In the genomic region with DNA sequence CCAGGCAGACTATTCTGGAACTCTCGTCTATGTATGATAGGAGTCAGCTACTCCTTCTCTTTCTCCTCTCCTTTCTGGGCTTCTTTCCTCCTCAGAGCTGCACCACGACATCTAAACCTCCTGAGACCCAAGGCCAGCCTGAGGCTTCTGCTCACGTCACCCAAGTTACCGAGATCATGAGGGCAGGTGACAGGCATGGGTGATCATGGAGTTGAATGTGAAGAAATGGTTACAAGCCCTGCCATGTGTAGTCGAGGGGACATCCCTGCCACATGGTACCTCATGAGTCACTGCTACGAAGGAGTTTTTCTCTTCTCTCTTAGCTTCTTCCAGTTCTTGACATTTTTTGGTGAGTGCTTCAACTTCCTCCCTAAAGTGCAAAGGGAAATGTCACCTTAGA, we compare ENCODE assay signal across 20 mouse cellular contexts. TPM values are rescaled to one million over a fixed set of nuclear protein-coding genes. Genes with fewer than 3 reads are reported as not detected.
DNase-seq lines count a peak whose midpoint lies in the region; TF ChIP-seq lines count a peak whose summit lies in the region.
"Had no signal": no experiment of that assay in that cellular context is flagged by ENCODE, and none has a peak within 500 bp of the region (broad histone marks: within the 10 kb centered on the region; RNA-seq: fewer than 3 reads in every experiment).

No protein-coding gene starts in this region.

- no peak for TF ChIP-seq EP300 in CH12.LX (IDR thresholded peaks at IDR 0.05; ENCODE audit: low read length)

- peaks cover 0 to 36% of the 10 kb centered on the region in 2 experiments; a peak in 2 of 4 replicates for H3K4me1 ChIP-seq in CH12.LX (ENCODE audit: control insufficient read depth in 1 of 2, insufficient read depth in 2 of 2)
- H3K4me1 ChIP-seq: embryonic facial prominence, embryonic 13.5 days; embryonic facial prominence, embryonic 15.5 days; forebrain, embryonic 10.5 days; forebrain, embryonic 12.5 days had no signal

- TF ChIP-seq RAD21 in CH12.LX (IDR thresholded peaks at IDR 0.05; ENCODE audit: low read depth, low read length), result no peak

- no peak overlapping the region for H3K4me2 ChIP-seq in CH12.LX (ENCODE audit: insufficient read depth, low read depth, poor library complexity, severe bottlenecking)
- H3K4me2 ChIP-seq: embryonic facial prominence, embryonic 13.5 days; embryonic facial prominence, embryonic 15.5 days; forebrain, embryonic 12.5 days had no signal

- no peaks in the 10 kb centered on the region for H3K9me3 ChIP-seq in CH12.LX (replicated peaks; ENCODE audit: low read length)
- H3K9me3 ChIP-seq: embryonic facial prominence, embryonic 13.5 days; embryonic facial prominence, embryonic 15.5 days; forebrain, embryonic 10.5 days; forebrain, embryonic 12.5 days had no signal

- peak; percentile 41 to 57 for DNase-seq in B cell, adult 2 months
- peak; percentile 70 for DNase-seq in CH12.LX (ENCODE audit: extremely low read depth)
- DNase-seq in splenic B cell, adult 2 months (ENCODE audit: low read depth, low spot score), result peak; percentile 83
- no peak for DNase-seq in frontal cortex, postnatal 25 days (ENCODE audit: low spot score in 2 of 2)
- no peak for DNase-seq in gastrocnemius, postnatal 4 days (ENCODE audit: low spot score in 2 of 2)
- DNase-seq: adrenal gland, adult 2 months; adrenal gland, postnatal 10 days; adrenal gland, postnatal 25 days; cerebellum, adult 11 months; cerebellum, adult 18-20 months; cerebellum, adult 8-10 months; cerebellum, adult 9-11 months; cerebellum, postnatal 14 days; cerebellum, postnatal 36 days; embryo, embryonic 11 days had no signal

- no peak for TF ChIP-seq POLR2A in CH12.LX (IDR thresholded peaks at IDR 0.05; ENCODE audit: low read depth, low read length)

- H3K27ac ChIP-seq in CH12.LX (ENCODE audit: insufficient read depth, low read depth), result no peak overlapping the region
- H3K27ac ChIP-seq: embryonic facial prominence, embryonic 13.5 days; embryonic facial prominence, embryonic 15.5 days; forebrain, embryonic 10.5 days; forebrain, embryonic 12.5 days had no signal

- no peaks in the 10 kb centered on the region for H3K27me3 ChIP-seq in CH12.LX (replicated peaks)
- no peaks in the 10 kb centered on the region for H3K27me3 ChIP-seq in splenic B cell, adult 2 months (ENCODE audit: control insufficient read depth, insufficient read depth, low read length, poor library complexity, severe bottlenecking)
- H3K27me3 ChIP-seq: embryonic facial prominence, embryonic 13.5 days; embryonic facial prominence, embryonic 15.5 days; forebrain, embryonic 12.5 days had no signal

- no peaks in the 10 kb centered on the region for H3K79me2 ChIP-seq in CH12.LX (replicated peaks; ENCODE audit: control insufficient read depth, extremely low read depth, insufficient read depth, poor library complexity, severe bottlenecking)

- no peak for TF ChIP-seq CTCF in CH12.LX (conservative IDR thresholded peaks at IDR 0.05 in 1 of 2, IDR thresholded peaks at IDR 0.05 in 1 of 2; ENCODE audit: low read depth in 2 of 2, low read length in 2 of 2)

- H3K4me3 ChIP-seq in CH12.LX (replicated peaks in 1 of 3; ENCODE audit: low read depth in 2 of 3, low read length in 2 of 3, poor library complexity in 1 of 3), result no peak overlapping the region
- H3K4me3 ChIP-seq: embryonic facial prominence, embryonic 13.5 days; embryonic facial prominence, embryonic 15.5 days; erythroblast, embryonic 14.5 days; forebrain, embryonic 10.5 days; forebrain, embryonic 12.5 days had no signal

- H3K9ac ChIP-seq in CH12.LX (ENCODE audit: insufficient read depth, low read depth), result no peak overlapping the region
- H3K9ac ChIP-seq: embryonic facial prominence, embryonic 13.5 days; embryonic facial prominence, embryonic 15.5 days; forebrain, embryonic 12.5 days had no signal

- dilution Hi-C loops in CH12.LX (cut with MboI; ENCODE audit: extremely low pct_ligation_motif_present, extremely low pct_unique_long_range_greater_than_20kb, low sequenced_read_pairs), result no loop called here

- in situ Hi-C loops in CH12.LX (cut with MboI; ENCODE audit: low pct_ligation_motif_present, low pct_unique_long_range_greater_than_20kb, low sequenced_read_pairs), result loop anchor here (5.0 kb wide), 1 partner anchor 45 kb away; no protein-coding TSS in a partner anchor

- H3K36me3 ChIP-seq in CH12.LX (replicated peaks in 1 of 2; ENCODE audit: control insufficient read depth in 1 of 2, insufficient read depth in 1 of 2, low read length in 1 of 2), result peaks cover 9 to 57% of the 10 kb centered on the region in 2 experiments
- H3K36me3 ChIP-seq in splenic B cell, adult 2 months (ENCODE audit: control insufficient read depth, insufficient read depth, low read length, poor library complexity, severe bottlenecking), result no peaks in the 10 kb centered on the region; the same call in none of the 2 replicates

TF ChIP-seq in CH12.LX, 34 proteins besides CTCF, POLR2A, EP300 and RAD21:
- no peak for TF ChIP-seq KAT2A (IDR thresholded peaks at IDR 0.05; ENCODE audit: insufficient replicate concordance, low read length)
- TF ChIP-seq ETS1 (conservative IDR thresholded peaks at IDR 0.05; ENCODE audit: low read depth, low read length), result peak; percentile 53
- TF ChIP-seq HCFC1 (IDR thresholded peaks at IDR 0.05; ENCODE audit: low read depth, low read length), result no peak
- no peak for TF ChIP-seq USF1 (IDR thresholded peaks at IDR 0.05; ENCODE audit: low read depth, low read length)
- TF ChIP-seq BHLHE40 (IDR thresholded peaks at IDR 0.05; ENCODE audit: low read depth, low read length), result peak; percentile 57
TF ChIP-seq in CH12.LX: peak in this region for 2.

RNA-seq across cellular contexts. Expression of a gene that starts 25.0 kb away (rescaled TPM):
- 5.3 and 6.3 TPM in 2 replicates for total RNA-seq in CH12.LX (2012; rRNA removed)
- total RNA-seq in CH12.LX (2014; rRNA removed), result 2.2 and 2.9 TPM in 2 replicates
- polyA plus RNA-seq in CH12.LX (2012; ENCODE audit: insufficient read length, low read depth), result 8.5 and 11.2 TPM in 2 replicates
- total RNA-seq in gastrocnemius, postnatal 4 days (2021), result 10 to 100 TPM; 14.5 to 15.0 TPM

RNA-seq across cellular contexts. Expression of a gene that starts 27.7 kb away (rescaled TPM):
- total RNA-seq in CH12.LX (2012; rRNA removed), result 14.5 and 15.0 TPM in 2 replicates
- 9.0 and 9.8 TPM in 2 replicates for total RNA-seq in CH12.LX (2014; rRNA removed)
- polyA plus RNA-seq in CH12.LX (2012; ENCODE audit: insufficient read length, low read depth), result 10.0 and 10.9 TPM in 2 replicates
- total RNA-seq in gastrocnemius, postnatal 4 days (2021), result 10 to 100 TPM; 13.9 to 14.2 TPM

RNA-seq across cellular contexts. Expression of a gene that starts 28.3 kb away (rescaled TPM):
- 1.4 TPM in 2 replicates for total RNA-seq in CH12.LX (2012; rRNA removed)
- total RNA-seq in CH12.LX (2014; rRNA removed), result 0.22 and 0.31 TPM in 2 replicates
- polyA plus RNA-seq in CH12.LX (2012; ENCODE audit: insufficient read length, low read depth), result 5.0 and 6.3 TPM in 2 replicates
- total RNA-seq in gastrocnemius, postnatal 4 days (2021), result 10 to 100 TPM; 66.9 to 68.8 TPM

RNA-seq across cellular contexts. Expression of a gene that starts 46.8 kb away (rescaled TPM):
- 7.0 and 8.3 TPM in 2 replicates for total RNA-seq in CH12.LX (2012; rRNA removed)
- total RNA-seq in CH12.LX (2014; rRNA removed), result 7.3 and 7.5 TPM in 2 replicates
- 11.2 and 12.4 TPM in 2 replicates for polyA plus RNA-seq in CH12.LX (2012; ENCODE audit: insufficient read length, low read depth)
- under 1 TPM; 0.39 to 0.62 TPM for total RNA-seq in gastrocnemius, postnatal 4 days (2021)
- polyA plus RNA-seq: erythroblast, embryonic 14.5 days had no signal

Comparison
In these comparisons a context has a peak if more than half of its experiments do, and no peak if none do; other contexts are left out.
1. DNase-seq: peak in B cell, adult 2 months (2 of 2), CH12.LX (single experiment) and splenic B cell, adult 2 months (single experiment); none in frontal cortex, postnatal 25 days (0 of 2) and gastrocnemius, postnatal 4 days (0 of 2).
2. RNA of a gene that starts 28.3 kb away (total RNA-seq): 66.9 to 68.8 TPM in gastrocnemius, postnatal 4 days; 0.22 to 1.4 TPM in CH12.LX; every median in the first group is over 10 times any median in the second.